Mouse (Mus musculus) thymus, adult 2 months (tissue): Measurements from ENCODE around the gene Olfr692. TPM values are rescaled to one million over a fixed set of nuclear protein-coding genes. Genes with fewer than 3 reads are reported as not detected.

Source experiments
- DNase-seq: peaks from one replicate; pipeline ENCODE4 v3.0.0; 2021
- H3K27ac ChIP-seq: fragments of 200-500 bp; 2 replicates; pipeline ENCODE4 v1.5.1; 2012; ENCODE audit warnings: low read length, control low read depth; ENCODE audit not compliant: control insufficient read depth, insufficient read depth
- H3K27me3 ChIP-seq: fragments of 200-500 bp; 2 replicates; pipeline ENCODE4 v1.6.1; 2012; ENCODE audit warnings: mild to moderate bottlenecking, low read length, moderate library complexity, mixed read lengths; ENCODE audit not compliant: control insufficient read depth, insufficient read depth
- H3K36me3 ChIP-seq: fragments of 200-500 bp; 2 replicates; pipeline ENCODE4 v1.6.1; 2012; ENCODE audit warnings: mild to moderate bottlenecking, low read length, moderate library complexity; ENCODE audit not compliant: control insufficient read depth, insufficient read depth
- H3K4me1 ChIP-seq: fragments of 200-500 bp; replicated peaks from 2 replicates; pipeline ENCODE4 v1.6.1; 2012; ENCODE audit warnings: low read length; ENCODE audit not compliant: control insufficient read depth, insufficient read depth
- H3K4me3 ChIP-seq: fragments of 200-500 bp; 2 replicates; pipeline ENCODE4 v1.5.1; 2012; ENCODE audit warnings: mild to moderate bottlenecking, low read length, control low read depth, moderate library complexity; ENCODE audit not compliant: control insufficient read depth, insufficient read depth
- CTCF ChIP-seq: fragments of 200-500 bp; IDR thresholded peaks from 2 replicates; pipeline ENCODE4 v1.5.1; 2012; ENCODE audit warnings: mild to moderate bottlenecking, control low read depth, low read length, moderate library complexity, borderline replicate concordance; ENCODE audit not compliant: control insufficient read depth, poor library complexity, insufficient read depth; ENCODE audit errors: extremely low read depth
- POLR2A ChIP-seq: fragments of 200-500 bp; IDR thresholded peaks from 2 replicates; pipeline ENCODE4 v1.6.1; 2012; ENCODE audit warnings: mild to moderate bottlenecking, low read length, control low read depth, moderate library complexity; ENCODE audit not compliant: control insufficient read depth, poor library complexity, insufficient read depth; ENCODE audit errors: extremely low read depth
- WGBS: fragments of 180-500 bp; shearing (Covaris S2); methylation state at CpG from one replicate; pipeline ENCODE4 v1.1.7; 2018; 5-methylcytosine and 5-hydroxymethylcytosine counted together
- polyA plus RNA-seq: library from polyadenylated mRNA; depleted of rRNA; stranded (reverse); fragments of >200 nt; gene quantifications from 2 replicates; pipeline ENCODE4 v1.2.3, GENCODE M21; 2012

Olfr692 gene
- polyA plus RNA-seq, 1 experiment: not detected

DNA sequence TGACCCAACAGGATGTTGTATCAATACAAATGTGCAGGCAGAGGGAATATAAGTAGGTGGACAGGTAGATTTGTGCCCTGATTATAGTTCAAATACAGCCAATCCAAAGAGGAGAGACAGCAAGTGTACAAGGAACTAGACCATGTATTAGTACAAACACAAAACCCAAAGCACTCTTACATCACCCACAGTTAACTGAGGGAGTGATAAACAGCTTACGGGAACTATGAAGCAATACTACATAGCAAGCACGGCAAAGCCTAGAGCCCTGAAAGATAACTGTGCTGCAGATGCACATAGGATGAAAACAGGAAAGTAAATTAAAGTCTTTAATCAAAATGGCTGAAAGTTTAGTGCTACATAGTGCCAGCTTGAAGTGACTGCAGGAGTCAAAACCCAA lies 19.7 kb downstream of the Olfr692 start:
- Histone ChIP-seq H3K4me3 (no peak overlapping the region), H3K4me1 (no peaks in the 10 kb centered on the region), H3K27me3 (no peaks in the 10 kb centered on the region), H3K27ac (no peak overlapping the region), H3K36me3 (peaks cover 8% of the 10 kb centered on the region; the same call in 1 of the 2 replicates)
- no peak for TF ChIP-seq CTCF
- no peak for TF ChIP-seq POLR2A
- no peak for DNase-seq
- 99% methylated on average over 2 of the region's 2 CpGs for WGBS

DNA sequence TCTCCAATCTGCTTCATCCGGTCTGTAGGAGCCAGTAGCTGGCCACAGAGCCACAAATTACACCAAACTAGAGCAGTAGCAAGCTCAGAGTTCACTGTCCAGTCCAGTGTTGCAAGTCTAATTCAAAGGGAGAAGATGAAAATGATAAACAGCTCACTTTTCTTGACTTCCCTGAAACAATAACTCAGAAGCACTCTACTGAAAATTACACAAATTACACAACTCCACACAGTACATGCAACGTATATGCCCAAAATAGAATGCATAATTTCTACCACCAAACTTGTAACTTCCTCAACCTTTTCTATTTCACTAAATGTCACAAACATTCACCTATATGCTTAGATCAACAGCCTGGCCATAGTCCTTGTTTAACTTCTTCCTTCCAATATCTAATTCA lies 22.2 kb downstream of the Olfr692 start:
- 91% methylated on average over 2 of the region's 2 CpGs for WGBS
- H3K4me3 ChIP-seq: no peak overlapping the region
- no peak for TF ChIP-seq POLR2A
- no peak for TF ChIP-seq CTCF
- H3K27me3 ChIP-seq: no peaks in the 10 kb centered on the region
- H3K36me3 ChIP-seq: no peaks in the 10 kb centered on the region; the same call in 1 of the 2 replicates
- no peaks in the 10 kb centered on the region for H3K4me1 ChIP-seq
- DNase-seq: no peak
- H3K27ac ChIP-seq: no peak overlapping the region

DNA sequence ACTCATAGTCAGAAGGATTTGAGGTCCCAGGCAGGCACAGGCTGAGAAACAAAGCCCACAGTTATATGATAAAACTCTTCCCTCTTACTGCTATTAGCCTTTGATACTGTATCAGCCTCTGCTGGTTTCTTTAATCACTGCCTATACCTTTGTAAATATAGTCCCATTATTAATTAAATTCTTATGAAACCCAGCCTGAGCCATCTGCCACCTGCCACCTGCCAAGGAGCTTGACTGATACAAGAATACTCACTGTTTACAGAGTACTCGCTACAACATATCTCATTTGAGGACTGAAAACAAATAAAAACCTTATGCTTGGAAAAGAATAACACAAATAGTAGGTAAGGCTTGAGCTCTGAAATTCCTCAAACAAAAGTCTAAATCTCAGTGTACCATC lies 26.6 kb downstream of the Olfr692 start:
- H3K4me3 ChIP-seq: no peak overlapping the region
- DNase-seq: no peak
- peaks cover 5% of the 10 kb centered on the region for H3K4me1 ChIP-seq
- H3K27me3 ChIP-seq: no peaks in the 10 kb centered on the region
- WGBS: 94% methylated on average over 1 of the region's 1 CpGs
- H3K36me3 ChIP-seq: no peaks in the 10 kb centered on the region
- H3K27ac ChIP-seq: no peak overlapping the region
- TF ChIP-seq CTCF (no peak), POLR2A (no peak)

- no peak overlapping the region for H3K27ac ChIP-seq
- H3K4me1 ChIP-seq: peaks cover 7% of the 10 kb centered on the region
- no peaks in the 10 kb centered on the region for H3K27me3 ChIP-seq
These were observed 27.2 kb downstream of the Olfr692 start for GRCm38 (mm10) chr7:105395131-105395820.

DNA sequence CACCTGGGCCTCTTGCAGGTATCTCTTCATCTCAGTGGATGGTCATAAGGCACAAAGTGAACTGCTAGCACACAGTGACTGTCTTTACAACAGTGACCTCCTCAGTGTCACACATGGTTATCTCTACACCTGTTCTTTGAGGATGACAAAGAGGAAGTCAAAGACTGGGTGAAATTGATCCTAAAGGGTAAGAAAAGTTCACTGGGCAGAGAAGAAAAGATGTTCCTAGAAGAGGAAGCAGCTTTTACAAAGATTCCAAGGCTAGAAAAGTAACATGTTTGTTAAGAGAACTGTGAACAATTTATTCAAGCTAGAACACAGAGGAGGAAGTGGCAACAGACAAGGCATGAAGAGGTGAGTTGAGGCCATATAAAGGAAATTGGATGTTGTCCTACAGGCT lies 28.1 kb downstream of the Olfr692 start:
- peaks cover 10% of the 10 kb centered on the region for H3K4me1 ChIP-seq
- no peak for DNase-seq
- no peak overlapping the region for H3K4me3 ChIP-seq
- no peaks in the 10 kb centered on the region for H3K36me3 ChIP-seq
- H3K27ac ChIP-seq: no peak overlapping the region
- no peaks in the 10 kb centered on the region for H3K27me3 ChIP-seq
- TF ChIP-seq POLR2A (no peak), CTCF (no peak)

More at GRCm38 (mm10) chr7:105395131-105395820, 27.2 kb downstream of the Olfr692 start:
- TF ChIP-seq CTCF: no peak
- TF ChIP-seq POLR2A: no peak
- H3K4me3 ChIP-seq: no peak overlapping the region
- H3K36me3 ChIP-seq: no peaks in the 10 kb centered on the region
- no peak for DNase-seq

- no peak overlapping the region for H3K27ac ChIP-seq
- peaks cover 10% of the 10 kb centered on the region for H3K4me1 ChIP-seq
- TF ChIP-seq CTCF (no peak), POLR2A (no peak)
- H3K27me3 ChIP-seq: no peaks in the 10 kb centered on the region
- no peak for DNase-seq
- WGBS: 2% methylated on average over 25 of the region's 25 CpGs
- H3K36me3 ChIP-seq: no peaks in the 10 kb centered on the region
- peak overlapping the region; percentile 67 for H3K4me3 ChIP-seq
These were observed 31.3 kb downstream of the Olfr692 start for GRCm38 (mm10) chr7:105399058-105399934.

DNA sequence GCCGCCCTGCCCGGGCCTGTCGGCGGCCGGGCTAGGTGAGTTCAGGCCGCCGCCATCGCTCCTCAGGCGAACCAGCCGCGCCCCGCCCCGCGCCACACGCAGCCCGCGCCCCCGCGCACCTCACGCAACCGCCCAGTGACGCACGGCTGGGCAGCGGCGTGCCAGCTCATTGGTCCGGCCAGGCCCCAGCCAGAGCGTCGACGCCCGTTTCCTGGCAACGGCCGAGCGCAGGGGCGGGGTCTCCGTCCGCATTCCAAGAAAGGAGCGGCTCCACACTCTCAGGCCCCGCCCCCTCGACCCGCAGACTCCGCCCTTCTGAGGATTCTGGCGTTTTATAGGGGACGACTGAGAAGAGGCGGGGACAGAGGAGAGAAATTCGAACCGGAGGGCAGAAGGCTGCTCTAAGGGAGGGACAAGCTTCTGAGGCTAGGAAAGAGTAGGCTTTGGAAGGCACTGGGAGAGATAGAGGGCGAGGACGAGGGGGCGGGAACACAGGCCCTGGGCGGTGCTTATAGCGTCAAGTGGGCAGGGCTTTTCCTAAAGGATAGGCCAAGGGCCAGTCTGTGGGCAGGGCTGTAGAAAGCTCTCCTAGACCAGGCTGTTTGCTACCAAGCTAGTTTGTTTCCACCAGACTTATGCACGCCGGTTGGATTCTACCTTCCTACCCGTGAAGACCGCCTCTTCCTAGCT lies 32.0 kb downstream of the Olfr692 start, which contains the start of gene Fam160a2:
TSS of gene Fam160a2 (minus strand) at position 120 of the 690 bp plus-strand sequence.
- H3K27me3 ChIP-seq: no peaks in the 10 kb centered on the region
- DNase-seq: peak; percentile 97
- 1% methylated on average over 55 of the region's 55 CpGs for WGBS
- peak within 1 kb of the TSS; percentile 67 for H3K4me3 ChIP-seq
- no peak within 1 kb of the TSS for H3K27ac ChIP-seq
- TF ChIP-seq CTCF (peak; percentile 47; the same call in 1 of the 2 replicates), POLR2A (peak; percentile 35; the same call in 1 of the 2 replicates)
- no peaks in the 10 kb centered on the region for H3K36me3 ChIP-seq
- H3K4me1 ChIP-seq: peaks cover 10% of the 10 kb centered on the region
